Mouse (Mus musculus) forebrain, postnatal 0 days (tissue): ENCODE data around the gene Plpp2. TPM values are rescaled to one million over a fixed set of nuclear protein-coding genes. Genes with fewer than 3 reads are reported as not detected.

ENCODE experiments used
- ATAC-seq: fragments of 200-750 bp; cut with Nextera tagmentation; 2 replicates; pipeline ENCODE4 v1.8.0; 2017; ENCODE audit warnings: mild to moderate bottlenecking, moderate library complexity
- DNase-seq: peaks from one replicate; pipeline ENCODE4 v3.0.0-alpha.2; 2015
- H3K27ac ChIP-seq: fragments of 300-500 bp; sonication (generic); 2 replicates; pipeline ENCODE4 v1.5.1; 2014; ENCODE audit warnings: low read depth, mild to moderate bottlenecking, antibody characterized with exemption, low read length, moderate library complexity, mixed read lengths
- H3K27me3 ChIP-seq: fragments of 300-500 bp; sonication (generic); 2 replicates; pipeline ENCODE4 v1.6.1; 2014; ENCODE audit warnings: mild to moderate bottlenecking, low read length, mixed read lengths; ENCODE audit not compliant: insufficient read depth
- H3K36me3 ChIP-seq: fragments of 300-500 bp; sonication (generic); 2 replicates; pipeline ENCODE4 v1.6.1; 2014; ENCODE audit warnings: mild to moderate bottlenecking, moderate library complexity; ENCODE audit not compliant: insufficient read depth
- H3K4me1 ChIP-seq: fragments of 300-500 bp; sonication (generic); 2 replicates; pipeline ENCODE4 v1.6.1; 2014; ENCODE audit warnings: antibody characterized with exemption; ENCODE audit not compliant: insufficient read depth
- H3K4me2 ChIP-seq: fragments of 300-500 bp; sonication (generic); 2 replicates; pipeline ENCODE4 v1.6.1; 2014; ENCODE audit warnings: low read depth, mild to moderate bottlenecking, moderate library complexity
- H3K4me3 ChIP-seq: fragments of 300-500 bp; sonication (generic); 2 replicates; pipeline ENCODE4 v1.5.1; 2014; ENCODE audit warnings: low read depth, low read length, mixed read lengths
- H3K9ac ChIP-seq: fragments of 300-500 bp; sonication (generic); 2 replicates; pipeline ENCODE4 v1.6.1; 2014; ENCODE audit warnings: mild to moderate bottlenecking
- H3K9me3 ChIP-seq: fragments of 300-500 bp; sonication (generic); 2 replicates; pipeline ENCODE4 v1.6.1; 2016; ENCODE audit warnings: low read length
- CTCF ChIP-seq: sonication (generic); IDR thresholded peaks from 2 replicates; pipeline ENCODE4 v1.5.1; 2016; ENCODE audit warnings: antibody characterized with exemption, control low read depth, low read depth
- WGBS: fragments of 180-500 bp; shearing (Covaris S2); extraction: QIAGEN DNeasy Blood & Tissue Kit; methylation state at CpG from one replicate; pipeline ENCODE4 v1.1.7; 2014; 5-methylcytosine and 5-hydroxymethylcytosine counted together
- polyA plus RNA-seq: library from polyadenylated mRNA; unstranded; fragments of >200 nt; fragmentation: Nextera tagmentation; extraction: Ambion mirVana; gene quantifications from 2 replicates; pipeline ENCODE4 v1.2.1, GENCODE M21; 2015
- total RNA-seq: library from RNA; depleted of rRNA; stranded (reverse); fragments of >200 nt; gene quantifications from 2 replicates; pipeline ENCODE4 v1.2.3, GENCODE M21; 2014

Plpp2 gene
- total and polyA plus RNA-seq, 2 experiments from 2014 or later: 13.1 to 24.1 TPM

- ATAC-seq: no peak
- TF ChIP-seq CTCF: no peak
- peaks cover 9% of the 10 kb centered on the region for H3K4me1 ChIP-seq
Observed at GRCm38 (mm10) chr10:79557496-79557895, 23.9 kb upstream of the Plpp2 start.

DNA sequence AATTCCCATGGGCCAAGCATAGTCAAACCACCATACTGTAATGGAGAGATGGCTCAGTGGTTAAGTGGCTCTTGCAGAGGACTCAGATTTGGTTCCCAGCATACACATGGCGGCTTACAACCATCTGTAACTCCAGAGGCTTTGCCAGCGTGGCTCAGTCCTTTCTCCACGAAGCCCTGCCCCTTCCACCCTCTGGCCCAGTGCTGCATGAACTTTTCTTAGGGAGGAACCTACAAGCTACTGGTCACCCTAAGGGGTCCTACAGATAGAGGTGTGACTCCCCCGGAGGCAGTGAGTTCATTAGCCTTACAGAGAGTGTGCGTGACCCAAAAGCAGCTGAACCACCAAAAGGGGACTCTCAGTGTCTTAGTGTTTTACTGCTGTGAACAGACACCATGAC is 23.4 kb upstream of the Plpp2 start:
- peaks cover 9% of the 10 kb centered on the region for H3K4me1 ChIP-seq
- no peak overlapping the region for H3K9ac ChIP-seq
- DNase-seq (no peak), ATAC-seq (no peak)
- H3K4me2 ChIP-seq: no peak overlapping the region
- TF ChIP-seq CTCF: no peak
- H3K27me3 ChIP-seq: no peaks in the 10 kb centered on the region
- WGBS: 88% methylated on average over 5 of the region's 5 CpGs
- H3K27ac ChIP-seq: no peak overlapping the region
- no peak overlapping the region for H3K4me3 ChIP-seq
- H3K36me3 ChIP-seq: no peaks in the 10 kb centered on the region
- no peaks in the 10 kb centered on the region for H3K9me3 ChIP-seq

More at GRCm38 (mm10) chr10:79557496-79557895, 23.9 kb upstream of the Plpp2 start:
- no peaks in the 10 kb centered on the region for H3K27me3 ChIP-seq
- H3K27ac ChIP-seq: no peak overlapping the region
- H3K9ac ChIP-seq: no peak overlapping the region
- H3K9me3 ChIP-seq: no peaks in the 10 kb centered on the region
- no peak for DNase-seq
- no peaks in the 10 kb centered on the region for H3K36me3 ChIP-seq
- no peak overlapping the region for H3K4me2 ChIP-seq
- 94% methylated on average over 5 of the region's 5 CpGs for WGBS
- no peak overlapping the region for H3K4me3 ChIP-seq

GRCm38 (mm10) chr10:79555238-79555724 is 21.7 kb upstream of the Plpp2 start:
- H3K4me2 ChIP-seq: peak overlapping the region; percentile 86
- 25% methylated on average over 7 of the region's 7 CpGs for WGBS
- no peaks in the 10 kb centered on the region for H3K9me3 ChIP-seq
- no peak overlapping the region for H3K27ac ChIP-seq
- TF ChIP-seq CTCF: no peak
- peak overlapping the region; percentile 84 for H3K9ac ChIP-seq
- no peak for ATAC-seq
- peaks cover under 1% of the 10 kb centered on the region; the same call in 1 of the 2 replicates for H3K36me3 ChIP-seq
- DNase-seq: no peak
- H3K4me1 ChIP-seq: peaks cover 9% of the 10 kb centered on the region
- H3K27me3 ChIP-seq: no peaks in the 10 kb centered on the region
- peak overlapping the region; percentile 93 for H3K4me3 ChIP-seq

DNA sequence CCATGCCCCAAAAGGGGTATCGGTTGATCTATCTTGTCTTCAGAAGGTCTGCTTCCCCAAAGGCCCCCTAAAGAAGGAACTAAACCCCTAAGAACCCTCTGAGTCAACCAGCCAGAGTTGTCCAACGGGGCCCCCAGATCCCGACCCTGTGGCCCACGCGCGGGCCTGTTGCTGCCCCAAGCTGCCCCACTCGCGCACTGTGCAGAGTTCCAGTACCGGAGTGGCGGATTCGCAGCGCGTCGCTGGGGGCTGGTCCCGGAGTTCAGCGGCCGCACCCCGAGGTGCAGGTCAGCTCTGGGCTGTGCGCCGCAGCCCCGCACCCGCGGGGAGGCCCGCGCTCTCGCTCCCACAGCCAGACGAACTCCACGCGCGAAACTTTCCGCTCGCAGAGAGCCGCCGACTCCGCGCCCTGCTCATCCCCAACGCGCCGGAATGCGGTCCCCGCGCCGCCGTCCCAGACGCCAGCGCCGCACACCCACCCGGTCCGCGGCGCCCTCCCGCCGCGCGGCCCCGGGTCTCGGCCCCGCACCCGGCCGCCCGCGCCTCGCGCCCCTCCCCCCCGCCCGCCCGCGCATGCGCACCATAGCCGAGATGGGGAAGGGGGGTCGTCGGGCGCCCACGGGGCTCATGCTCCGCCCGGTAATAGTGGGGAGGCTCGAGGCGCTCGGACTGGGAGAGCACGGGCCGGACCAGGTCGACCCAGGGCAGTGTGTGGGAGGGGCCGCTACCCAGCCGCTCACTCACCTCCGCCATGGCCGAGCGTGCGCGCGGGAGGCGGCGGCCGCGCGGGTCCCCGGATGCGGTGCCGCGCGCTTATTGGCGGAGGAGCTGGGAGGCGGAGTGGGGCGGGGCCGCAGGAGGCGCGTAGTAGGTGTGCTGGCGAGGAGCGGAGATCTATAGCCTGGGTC is 21.0 kb upstream of the Plpp2 start, which contains the start of gene Mier2:
Mier2 (minus strand) TSS at position 870 of the 908 bp plus-strand sequence.
- ATAC-seq (peak; percentile 94), DNase-seq (peak; percentile 87)
- TF ChIP-seq CTCF: no peak
- Histone ChIP-seq H3K9ac (peak within 1 kb of the TSS; percentile 84), H3K27ac (0 out of 2 replicates have a peak within 1 kb of the TSS, but pooled peaks have one; percentile 45), H3K9me3 (no peaks in the 10 kb centered on the region), H3K4me1 (peaks cover 9% of the 10 kb centered on the region), H3K36me3 (peaks cover 8% of the 10 kb centered on the region; the same call in 1 of the 2 replicates), H3K27me3 (no peaks in the 10 kb centered on the region), H3K4me2 (peak within 1 kb of the TSS; percentile 86), H3K4me3 (peak within 1 kb of the TSS; percentile 93)
- WGBS: under 1% methylated on average over 101 of the region's 108 CpGs

- DNase-seq: no peak
- H3K4me2 ChIP-seq: peak overlapping the region; percentile 86
- no peaks in the 10 kb centered on the region for H3K9me3 ChIP-seq
- peaks cover 17% of the 10 kb centered on the region for H3K36me3 ChIP-seq
- H3K9ac ChIP-seq: peak overlapping the region; percentile 84; the same call in 1 of the 2 replicates
- peaks cover 9% of the 10 kb centered on the region for H3K4me1 ChIP-seq
- no peak for ATAC-seq
- H3K27me3 ChIP-seq: no peaks in the 10 kb centered on the region
- no peak overlapping the region for H3K27ac ChIP-seq
- no peak for TF ChIP-seq CTCF
- whole genome bisulfite sequencing: 46% methylated on average over 10 of the region's 10 CpGs
- peak overlapping the region; percentile 93 for H3K4me3 ChIP-seq
Observed at GRCm38 (mm10) chr10:79553691-79554090, 20.1 kb upstream of the Plpp2 start.

- no peak for TF ChIP-seq CTCF
- peaks cover 22% of the 10 kb centered on the region for H3K36me3 ChIP-seq
- H3K27me3 ChIP-seq: no peaks in the 10 kb centered on the region
- H3K9me3 ChIP-seq: no peaks in the 10 kb centered on the region
- DNase-seq: no peak
- WGBS: 91% methylated on average over 6 of the region's 6 CpGs
- no peak overlapping the region for H3K4me3 ChIP-seq
- H3K4me2 ChIP-seq: peak overlapping the region; percentile 86
- no peak for ATAC-seq
- peaks cover 9% of the 10 kb centered on the region for H3K4me1 ChIP-seq
- no peak overlapping the region for H3K9ac ChIP-seq
- H3K27ac ChIP-seq: no peak overlapping the region
Observed at GRCm38 (mm10) chr10:79553176-79553575, 19.6 kb upstream of the Plpp2 start.

DNA sequence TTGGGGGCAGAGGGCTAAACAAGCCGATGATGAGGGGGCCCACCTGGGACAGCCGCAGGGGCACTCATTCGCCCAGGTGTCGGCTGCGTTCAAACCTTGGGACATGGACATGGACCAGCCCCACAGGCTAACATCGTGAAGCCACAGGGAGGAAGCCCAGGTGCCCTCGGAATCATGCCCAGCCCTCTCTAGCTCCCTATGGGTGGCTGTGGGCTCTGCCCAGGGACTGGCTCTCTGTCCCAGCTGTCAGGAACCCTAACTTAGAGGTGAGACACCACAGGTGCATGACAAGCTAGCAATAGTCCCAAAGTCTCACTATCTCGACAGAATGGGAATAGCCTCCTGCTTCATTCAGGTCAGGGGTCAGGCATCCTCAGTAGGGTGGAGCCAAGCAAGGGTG is 18.9 kb upstream of the Plpp2 start:
- no peak for DNase-seq
- Histone ChIP-seq H3K27ac (no peak overlapping the region), H3K4me2 (no peak overlapping the region), H3K4me3 (no peak overlapping the region), H3K36me3 (peaks cover 28% of the 10 kb centered on the region), H3K27me3 (no peaks in the 10 kb centered on the region), H3K9me3 (no peaks in the 10 kb centered on the region), H3K4me1 (peaks cover 9% of the 10 kb centered on the region), H3K9ac (no peak overlapping the region)
- TF ChIP-seq CTCF: no peak
- WGBS: 93% methylated on average over 8 of the region's 8 CpGs
- ATAC-seq: no peak
